Mouse (Mus musculus) hindbrain, embryonic 14.5 days (tissue): ENCODE results near the gene Eif4enif1. TPM values are rescaled to one million over a fixed set of nuclear protein-coding genes. Genes with fewer than 3 reads are reported as not detected.
"Not testable (repeated sequence)": the region's sequence is repeated elsewhere in the genome, so short reads cannot be mapped to it uniquely, and the experiment has no call there.

Experiments
- ATAC-seq: fragments of 200-750 bp; cut with Nextera tagmentation; 2 replicates; pipeline ENCODE4 v1.8.0; 2017; ENCODE audit warnings: moderate number of reproducible peaks, mild to moderate bottlenecking, moderate TSS enrichment, moderate library complexity; ENCODE audit not compliant: low FRiP score
- DNase-seq: peaks from one replicate; pipeline ENCODE4 v3.0.0-alpha.2; 2015; ENCODE audit warnings: low spot score
- H3K27ac ChIP-seq: fragments of 300-500 bp; sonication (generic); 2 replicates; pipeline ENCODE4 v1.5.1; 2014; ENCODE audit warnings: mild to moderate bottlenecking, moderate library complexity
- H3K27me3 ChIP-seq: fragments of 300-500 bp; sonication (generic); 2 replicates; pipeline ENCODE4 v1.6.1; 2014; ENCODE audit warnings: mild to moderate bottlenecking, low read length, mixed read lengths; ENCODE audit not compliant: control insufficient read depth, insufficient read depth
- H3K36me3 ChIP-seq: fragments of 300-500 bp; sonication (generic); replicated peaks from 2 replicates; pipeline ENCODE4 v1.6.1; 2014; ENCODE audit not compliant: control insufficient read depth, insufficient read depth
- H3K4me1 ChIP-seq: fragments of 300-500 bp; sonication (generic); replicated peaks from 2 replicates; pipeline ENCODE4 v1.6.1; 2014; ENCODE audit warnings: antibody characterized with exemption, low read length, mixed read lengths; ENCODE audit not compliant: control insufficient read depth, insufficient read depth
- H3K4me2 ChIP-seq: fragments of 300-500 bp; sonication (generic); replicated peaks from 2 replicates; pipeline ENCODE4 v1.6.1; 2014; ENCODE audit warnings: mild to moderate bottlenecking, moderate library complexity
- H3K4me3 ChIP-seq: fragments of 300-500 bp; sonication (generic); replicated peaks from 2 replicates; pipeline ENCODE4 v1.5.1; 2014; ENCODE audit warnings: mild to moderate bottlenecking, low read length
- H3K9ac ChIP-seq: fragments of 300-500 bp; sonication (generic); 2 replicates; pipeline ENCODE4 v1.6.1; 2014
- H3K9me3 ChIP-seq: fragments of 300-500 bp; sonication (generic); 2 replicates; pipeline ENCODE4 v1.6.1; 2016; ENCODE audit warnings: low read length; ENCODE audit not compliant: control insufficient read depth
- WGBS: fragments of 180-500 bp; shearing (Covaris S2); extraction: QIAGEN DNeasy Blood & Tissue Kit; methylation state at CpG from one replicate; pipeline ENCODE4 v1.1.7; 2014; 5-methylcytosine and 5-hydroxymethylcytosine counted together
- polyA plus RNA-seq: library from polyadenylated mRNA; unstranded; fragments of >200 nt; fragmentation: Nextera tagmentation; extraction: Ambion mirVana; gene quantifications from 2 replicates; pipeline ENCODE4 v1.2.1, GENCODE M21; 2014

Eif4enif1 gene
- polyA plus RNA-seq, 1 experiment from 2014 or later = 54.0 TPM

- H3K27me3 ChIP-seq, H3K4me1 ChIP-seq, DNase-seq, H3K9me3 ChIP-seq, H3K9ac ChIP-seq, H3K36me3 ChIP-seq, H3K4me2 ChIP-seq, H3K27ac ChIP-seq, H3K4me3 ChIP-seq, ATAC-seq: not testable (repeated sequence)
- WGBS = 92% methylated on average over 7 of the region's 7 CpGs
Measured at GRCm38 (mm10) chr11:3179726-3180092, 22.5 kb upstream of the Eif4enif1 start.

DNA sequence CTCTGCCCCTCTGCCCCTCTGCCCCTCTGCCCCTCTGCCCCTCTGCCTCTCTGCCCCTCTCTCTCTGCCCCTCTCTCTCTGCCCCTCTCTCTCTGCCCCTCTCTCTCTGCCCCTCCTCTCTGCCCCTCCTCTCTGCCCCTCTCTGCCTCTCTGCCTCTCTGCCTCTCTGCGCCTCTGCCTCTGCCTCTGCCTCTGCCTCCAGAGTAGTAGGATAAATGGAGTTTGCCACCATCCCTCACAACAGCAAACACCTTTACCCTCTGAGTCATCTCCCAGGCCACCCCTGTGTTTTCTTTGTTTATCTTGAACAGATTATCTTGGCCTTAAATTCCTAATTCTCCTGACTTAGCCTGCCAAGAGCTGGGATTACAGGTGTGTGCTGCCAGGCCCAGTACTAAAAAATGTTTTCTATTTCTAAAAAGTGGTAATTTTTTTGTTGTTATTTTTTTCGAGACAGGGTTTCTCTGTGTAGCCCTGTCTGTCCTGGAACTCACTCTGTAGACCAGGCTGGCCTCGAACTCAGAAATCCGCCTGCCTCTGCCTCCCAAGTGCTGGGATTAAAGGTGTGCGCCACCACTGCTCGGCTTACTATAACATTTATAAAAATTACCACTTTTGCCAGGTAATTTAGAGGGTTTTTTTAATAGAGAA lies 21.6 kb upstream of the Eif4enif1 start:
- H3K9ac ChIP-seq, H3K36me3 ChIP-seq, H3K4me2 ChIP-seq, ATAC-seq, DNase-seq, H3K27me3 ChIP-seq, H3K27ac ChIP-seq, H3K9me3 ChIP-seq, H3K4me3 ChIP-seq, H3K4me1 ChIP-seq: not testable (repeated sequence)
- WGBS = 72% methylated on average over 6 of the region's 6 CpGs

DNA sequence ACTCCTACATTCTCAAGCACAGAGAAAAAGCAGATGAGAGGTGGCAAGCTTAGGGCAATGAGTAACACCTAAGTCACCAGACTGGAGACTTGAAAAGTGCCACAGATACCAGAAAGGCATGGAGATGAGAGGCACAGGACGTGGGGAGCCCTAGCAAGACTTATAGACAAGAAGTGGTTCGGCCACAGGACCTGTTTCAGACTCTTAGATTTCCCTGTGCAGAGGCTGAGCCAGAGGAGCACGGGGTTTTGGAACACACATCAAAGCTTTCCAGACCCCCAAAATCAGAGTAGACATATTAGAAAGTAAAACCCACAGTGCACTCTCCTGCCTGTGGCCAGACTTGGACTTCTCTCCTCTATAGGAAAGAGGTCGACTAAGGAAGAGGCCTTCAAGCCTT lies 20.9 kb upstream of the Eif4enif1 start:
- H3K27me3 ChIP-seq, H3K36me3 ChIP-seq, H3K9me3 ChIP-seq, H3K4me2 ChIP-seq, DNase-seq, H3K27ac ChIP-seq, H3K9ac ChIP-seq, H3K4me3 ChIP-seq, ATAC-seq, H3K4me1 ChIP-seq: not testable (repeated sequence)
- 63% methylated on average over 4 of the region's 4 CpGs for WGBS

- H3K27ac ChIP-seq, H3K36me3 ChIP-seq, H3K9ac ChIP-seq, H3K27me3 ChIP-seq, DNase-seq, H3K4me3 ChIP-seq, H3K4me1 ChIP-seq, ATAC-seq, H3K4me2 ChIP-seq, H3K9me3 ChIP-seq: not testable (repeated sequence)
- 32% methylated on average over 1 of the region's 1 CpGs for WGBS
Measured at GRCm38 (mm10) chr11:3181971-3182370, 20.2 kb upstream of the Eif4enif1 start.

GRCm38 (mm10) chr11:3182707-3183106 lies 19.5 kb upstream of the Eif4enif1 start:
- H3K4me1 ChIP-seq, ATAC-seq, H3K4me2 ChIP-seq, H3K36me3 ChIP-seq, H3K9me3 ChIP-seq, H3K27ac ChIP-seq, H3K27me3 ChIP-seq, DNase-seq, H3K9ac ChIP-seq, H3K4me3 ChIP-seq: not testable (repeated sequence)
- 100% methylated on average over 1 of the region's 1 CpGs for WGBS

DNA sequence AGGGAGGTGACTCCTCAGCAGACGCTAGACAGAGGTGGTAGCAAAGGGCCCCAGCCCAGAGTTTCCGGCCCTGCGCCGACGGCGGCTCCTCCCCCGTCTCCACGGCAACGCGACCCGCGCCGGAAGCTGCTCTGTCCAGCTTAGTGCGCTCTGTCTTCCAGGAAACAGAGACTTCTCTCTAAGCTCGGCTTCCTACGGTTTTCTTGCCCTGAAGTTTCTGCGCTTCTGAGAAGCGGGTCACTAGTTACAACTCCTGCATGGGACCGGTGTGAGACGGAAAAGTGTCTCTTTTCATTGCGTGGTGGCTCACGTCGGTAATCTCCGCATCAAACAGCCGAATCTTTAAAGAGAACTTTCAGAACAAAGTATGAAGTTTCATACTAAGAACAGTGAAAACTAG lies 8.8 kb upstream of the Eif4enif1 start, which contains the start of gene Sfi1:
Sfi1 (minus strand) TSS at position 101 of the 400 bp plus-strand sequence.
- Histone ChIP-seq H3K9me3 (no peaks in the 10 kb centered on the region), H3K4me3 (no peak within 1 kb of the TSS), H3K36me3 (no peaks in the 10 kb centered on the region), H3K4me2 (no peak within 1 kb of the TSS), H3K27me3 (no peaks in the 10 kb centered on the region), H3K9ac (no peak within 1 kb of the TSS), H3K27ac (no peak within 1 kb of the TSS), H3K4me1 (no peaks in the 10 kb centered on the region)
- no peak for ATAC-seq
- DNase-seq = no peak
- WGBS = 85% methylated on average over 25 of the region's 25 CpGs

DNA sequence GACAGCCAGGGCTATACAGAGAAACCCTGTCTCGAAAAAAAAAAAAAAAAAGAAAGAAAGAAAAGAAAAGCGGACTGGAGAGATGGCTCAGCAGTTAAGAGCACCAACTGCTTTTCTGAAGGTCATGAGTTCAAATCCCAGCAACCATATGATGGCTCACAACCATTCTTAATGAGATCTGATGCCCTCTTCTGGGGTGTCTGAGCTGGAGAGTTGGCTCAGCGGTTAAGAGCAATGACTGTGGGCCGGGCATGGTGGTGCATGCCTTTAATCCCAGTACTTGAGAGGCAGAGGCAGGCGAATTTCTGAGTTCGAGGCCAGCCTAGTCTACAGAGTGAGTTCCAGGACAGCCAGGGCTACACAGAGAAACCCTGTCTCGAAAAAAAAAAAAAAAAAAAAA lies 1.6 kb upstream of the Eif4enif1 start:
- H3K4me2 ChIP-seq, DNase-seq, H3K27me3 ChIP-seq, H3K4me3 ChIP-seq, H3K27ac ChIP-seq, H3K4me1 ChIP-seq, H3K9ac ChIP-seq, ATAC-seq, H3K9me3 ChIP-seq: not testable (repeated sequence)
- H3K36me3 ChIP-seq = peaks cover 10% of the 10 kb centered on the region
- 94% methylated on average over 6 of the region's 7 CpGs for WGBS

- WGBS = 8% methylated on average over 16 of the region's 16 CpGs
- Histone ChIP-seq H3K9ac (peak overlapping the region; percentile 0; the same call in 1 of the 2 replicates), H3K9me3 (no peaks in the 10 kb centered on the region), H3K27ac (no peak overlapping the region), H3K36me3 (peaks cover 20% of the 10 kb centered on the region), H3K4me3 (peak overlapping the region; percentile 36), H3K4me1 (no peaks in the 10 kb centered on the region), H3K27me3 (no peaks in the 10 kb centered on the region), H3K4me2 (peak overlapping the region; percentile 36)
- ATAC-seq = no peak
- DNase-seq = no peak
Measured at GRCm38 (mm10) chr11:3201326-3202230, 614 bp upstream of the Eif4enif1 start.

- peak overlapping the region; percentile 42 for H3K4me2 ChIP-seq
- peak overlapping the region; percentile 16 for H3K27ac ChIP-seq
- DNase-seq = no peak
- no peaks in the 10 kb centered on the region for H3K27me3 ChIP-seq
- H3K9me3 ChIP-seq = no peaks in the 10 kb centered on the region
- WGBS = under 1% methylated on average over 48 of the region's 57 CpGs
- no peak for ATAC-seq
- peak overlapping the region; percentile 41 for H3K9ac ChIP-seq
- peak overlapping the region; percentile 36 for H3K4me3 ChIP-seq
- peaks cover 32% of the 10 kb centered on the region for H3K36me3 ChIP-seq
- no peaks in the 10 kb centered on the region for H3K4me1 ChIP-seq
Measured at GRCm38 (mm10) chr11:3202781-3203441, 719 bp downstream of the Eif4enif1 start.
